Mouse (Mus musculus): Measurements from ENCODE around the gene B3gntl1. TPM values are rescaled to one million over a fixed set of nuclear protein-coding genes. Genes with fewer than 3 reads are reported as not detected.

Gene B3gntl1
- 7.4 and 7.9 TPM in 2 replicates for polyA plus RNA-seq (2012; rRNA removed)

GRCm38 (mm10) chr11:121672990-121673572 is at the start of gene B3gntl1:
Gene B3gntl1 (minus strand): TSS chr11:121673153.

GRCm38 (mm10) chr11:121701244-121701643 is 28.3 kb upstream of the B3gntl1 start, which contains the start of gene Metrnl:
Gene Metrnl (plus strand): TSS chr11:121701544.

Other genes starting within 250 kb of the B3gntl1 start
- 0.85 and 1.2 TPM in 2 replicates for gene Fn3k, start 238.2 kb downstream of the B3gntl1 start, polyA plus RNA-seq (2012; rRNA removed)
- gene Tbcd, start 221.2 kb downstream of the B3gntl1 start, polyA plus RNA-seq (2012; rRNA removed): 58.3 and 63.6 TPM in 2 replicates
- gene Zfp750, start 153.8 kb downstream of the B3gntl1 start, polyA plus RNA-seq (2012; rRNA removed): 4.0 and 5.3 TPM in 2 replicates
- 140 and 195 TPM in 2 replicates for gene Metrnl, start 28.4 kb upstream of the B3gntl1 start, polyA plus RNA-seq (2012; rRNA removed)
- gene Ptchd3, start 157.1 kb upstream of the B3gntl1 start, polyA plus RNA-seq (2012; rRNA removed): not detected in 2 replicates